Mouse (Mus musculus) midbrain, embryonic 13.5 days (tissue): ENCODE data around the gene Rsph14. TPM values are rescaled to one million over a fixed set of nuclear protein-coding genes. Genes with fewer than 3 reads are reported as not detected.

Source experiments
- ATAC-seq: fragments of 200-750 bp; cut with Nextera tagmentation; 2 replicates; pipeline ENCODE4 v1.8.0; 2017; ENCODE audit warnings: mild to moderate bottlenecking, moderate TSS enrichment, moderate library complexity
- H3K27ac ChIP-seq: fragments of 300-500 bp; sonication (generic); 2 replicates; pipeline ENCODE4 v1.5.1; 2015; ENCODE audit warnings: inconsistent platforms, mild to moderate bottlenecking, moderate library complexity
- H3K27me3 ChIP-seq: fragments of 300-500 bp; sonication (generic); 2 replicates; pipeline ENCODE4 v1.6.1; 2015; ENCODE audit warnings: mild to moderate bottlenecking, inconsistent platforms
- H3K36me3 ChIP-seq: fragments of 300-500 bp; sonication (generic); 2 replicates; pipeline ENCODE4 v1.6.1; 2015; ENCODE audit warnings: mild to moderate bottlenecking, inconsistent platforms
- H3K4me1 ChIP-seq: fragments of 300-500 bp; sonication (generic); replicated peaks from 2 replicates; pipeline ENCODE4 v1.6.1; 2015; ENCODE audit warnings: inconsistent platforms
- H3K4me2 ChIP-seq: fragments of 300-500 bp; sonication (generic); replicated peaks from 2 replicates; pipeline ENCODE4 v1.6.1; 2015; ENCODE audit warnings: moderate library complexity, mild to moderate bottlenecking, inconsistent platforms
- H3K4me3 ChIP-seq: fragments of 300-500 bp; sonication (generic); replicated peaks from 2 replicates; pipeline ENCODE4 v1.5.1; 2015; ENCODE audit warnings: mild to moderate bottlenecking, inconsistent platforms
- H3K9ac ChIP-seq: fragments of 300-500 bp; sonication (generic); replicated peaks from 2 replicates; pipeline ENCODE4 v1.6.1; 2015; ENCODE audit warnings: mild to moderate bottlenecking, inconsistent platforms
- H3K9me3 ChIP-seq: fragments of 300-500 bp; sonication (generic); 2 replicates; pipeline ENCODE4 v1.6.1; 2016; ENCODE audit warnings: mild to moderate bottlenecking, inconsistent platforms
- WGBS: fragments of 180-500 bp; shearing (Covaris S2); methylation state at CpG from one replicate; pipeline ENCODE4 v1.1.7; 2015; 5-methylcytosine and 5-hydroxymethylcytosine counted together
- polyA plus RNA-seq: library from polyadenylated mRNA; unstranded; fragments of >200 nt; fragmentation: Nextera tagmentation; extraction: Ambion mirVana; gene quantifications from 2 replicates; pipeline ENCODE4 v1.2.1, GENCODE M21; 2015

Rsph14 gene
- polyA plus RNA-seq, 1 experiment from 2014 or later, result 0.63 TPM

DNA sequence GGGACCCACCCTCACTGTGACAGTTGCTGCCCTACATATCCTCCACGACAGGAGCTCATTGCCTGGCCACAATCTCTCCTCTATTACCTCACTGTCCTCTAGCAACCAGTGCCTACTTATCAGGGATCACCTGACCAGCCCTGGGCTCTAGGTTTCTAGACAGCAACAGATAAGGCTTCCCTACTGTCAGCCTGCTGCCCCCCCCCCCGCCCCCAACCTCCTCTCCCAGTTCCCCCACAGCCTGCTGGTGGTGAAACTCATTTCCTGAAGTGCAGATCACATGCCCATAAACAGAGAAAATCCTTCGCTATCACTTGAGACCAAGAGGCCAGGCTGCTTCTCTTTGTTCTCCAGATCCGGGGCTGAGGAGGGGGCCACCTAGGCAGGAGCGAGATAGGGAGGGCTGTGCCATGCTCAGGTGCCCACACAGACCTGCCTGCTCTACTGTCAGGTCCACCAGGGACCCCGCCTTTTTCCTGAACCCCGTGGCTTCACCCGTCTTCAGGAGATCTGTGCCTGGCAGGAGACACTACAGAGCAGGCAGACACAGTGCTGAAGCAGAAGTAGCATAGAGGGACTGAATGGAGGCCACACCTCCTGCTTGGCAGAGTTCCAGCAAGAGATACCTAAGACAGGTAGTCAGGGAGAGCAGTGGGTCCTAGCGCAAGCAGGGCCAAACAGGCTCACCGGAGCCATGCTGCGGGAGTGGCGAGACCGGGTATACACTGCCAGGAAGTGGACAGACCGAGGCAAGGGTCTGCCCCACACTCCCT, 44.5 kb downstream of the Rsph14 start:
- Histone ChIP-seq H3K9ac (no peak overlapping the region), H3K27ac (0 out of 2 replicates have a peak overlapping the region, but pooled peaks have one; percentile 14), H3K36me3 (peaks cover 28% of the 10 kb centered on the region), H3K9me3 (no peaks in the 10 kb centered on the region; the same call in 1 of the 2 replicates), H3K4me1 (peaks cover 11% of the 10 kb centered on the region), H3K4me2 (no peak overlapping the region), H3K4me3 (no peak overlapping the region), H3K27me3 (no peaks in the 10 kb centered on the region)
- WGBS, result 81% methylated on average over 14 of the region's 14 CpGs
- ATAC-seq, result peak; percentile 18

DNA sequence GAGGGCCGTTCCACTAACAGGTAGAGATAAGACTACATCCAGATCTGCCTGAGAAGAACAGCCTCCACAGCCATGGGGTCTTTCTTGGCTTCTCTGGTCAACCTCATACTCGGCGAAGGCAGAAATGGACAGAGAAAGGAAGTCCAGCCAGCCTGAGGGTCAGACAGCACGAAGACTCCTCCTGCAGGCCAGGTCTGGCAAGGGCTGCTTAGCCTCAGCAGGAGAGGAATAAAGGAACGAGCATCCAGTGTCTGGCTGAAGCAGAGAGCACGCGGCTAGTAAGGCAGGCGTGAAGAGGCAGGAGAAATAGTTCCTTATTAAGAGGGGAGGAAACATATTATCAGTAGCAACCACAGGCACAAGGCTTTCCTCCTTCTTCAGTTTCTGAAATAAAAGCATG, 49.2 kb downstream of the Rsph14 start:
- WGBS, result 69% methylated on average over 8 of the region's 8 CpGs
- Histone ChIP-seq H3K27ac (no peak overlapping the region), H3K4me3 (no peak overlapping the region), H3K9me3 (no peaks in the 10 kb centered on the region), H3K9ac (no peak overlapping the region), H3K4me1 (peaks cover 9% of the 10 kb centered on the region), H3K27me3 (no peaks in the 10 kb centered on the region), H3K4me2 (no peak overlapping the region), H3K36me3 (peaks cover 10% of the 10 kb centered on the region; the same call in 1 of the 2 replicates)
- ATAC-seq, result no peak

- 92% methylated on average over 12 of the region's 12 CpGs for WGBS
- peaks cover 13% of the 10 kb centered on the region for H3K4me1 ChIP-seq
- H3K4me3 ChIP-seq, result no peak overlapping the region
- no peaks in the 10 kb centered on the region for H3K27me3 ChIP-seq
- H3K36me3 ChIP-seq, result peaks cover 10% of the 10 kb centered on the region; the same call in 1 of the 2 replicates
- H3K9ac ChIP-seq, result no peak overlapping the region
- H3K4me2 ChIP-seq, result no peak overlapping the region
- no peak overlapping the region for H3K27ac ChIP-seq
- ATAC-seq, result no peak
- H3K9me3 ChIP-seq, result no peaks in the 10 kb centered on the region
Observed at GRCm38 (mm10) chr10:74981159-74981558, 51.2 kb downstream of the Rsph14 start.

DNA sequence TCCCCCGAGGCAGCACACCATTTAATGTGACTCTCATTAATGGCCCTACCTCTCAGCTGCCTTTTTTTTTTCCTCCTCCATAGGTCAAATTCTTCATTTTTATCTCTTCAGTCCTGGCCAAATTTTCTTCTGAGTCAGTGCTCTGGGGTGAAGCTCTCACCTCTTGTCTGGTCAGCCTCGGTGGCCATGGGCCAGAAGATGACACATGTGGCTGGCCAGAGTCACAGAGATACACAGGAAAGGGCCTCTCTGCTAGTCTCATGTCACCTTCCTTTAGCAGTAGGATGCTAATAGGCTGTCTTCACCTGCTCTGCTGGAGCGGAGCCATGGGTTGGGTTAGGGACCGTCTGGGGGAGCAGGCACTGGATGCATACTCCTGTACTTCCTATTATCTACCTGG, 54.3 kb downstream of the Rsph14 start:
- ATAC-seq, result no peak
- H3K4me2 ChIP-seq, result no peak overlapping the region
- WGBS, result 88% methylated on average over 4 of the region's 4 CpGs
- no peak overlapping the region for H3K9ac ChIP-seq
- no peaks in the 10 kb centered on the region for H3K9me3 ChIP-seq
- H3K4me1 ChIP-seq, result peaks cover 22% of the 10 kb centered on the region
- H3K27me3 ChIP-seq, result no peaks in the 10 kb centered on the region
- H3K27ac ChIP-seq, result no peak overlapping the region
- H3K36me3 ChIP-seq, result peaks cover 11% of the 10 kb centered on the region; the same call in 1 of the 2 replicates
- H3K4me3 ChIP-seq, result no peak overlapping the region

DNA sequence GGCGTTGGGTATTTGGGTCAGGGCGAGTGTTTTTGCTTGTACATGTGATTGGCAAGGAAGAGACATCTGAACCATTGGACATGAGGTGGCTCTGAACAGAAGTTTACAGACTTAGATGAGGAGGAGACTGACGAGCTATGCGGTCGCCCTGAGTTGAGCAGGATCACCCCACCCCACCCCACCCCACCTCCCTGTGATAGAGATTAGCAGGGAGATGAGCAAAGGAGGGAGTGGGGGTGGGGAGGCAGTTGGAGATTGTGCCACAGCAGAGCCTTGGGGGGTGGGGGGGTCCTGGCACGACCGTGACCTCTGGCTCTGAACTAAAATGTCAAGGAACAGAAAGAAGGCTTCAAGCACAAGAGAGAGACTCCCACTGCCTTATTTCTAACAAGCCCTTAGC, 56.0 kb downstream of the Rsph14 start:
- Histone ChIP-seq H3K27me3 (no peaks in the 10 kb centered on the region), H3K4me3 (no peak overlapping the region), H3K9ac (no peak overlapping the region), H3K4me2 (no peak overlapping the region), H3K9me3 (no peaks in the 10 kb centered on the region), H3K4me1 (peaks cover 22% of the 10 kb centered on the region), H3K27ac (no peak overlapping the region), H3K36me3 (0 out of 2 replicates have a peak, but pooled peaks cover 11% of the 10 kb centered on the region)
- no peak for ATAC-seq
- 78% methylated on average over 7 of the region's 7 CpGs for WGBS

DNA sequence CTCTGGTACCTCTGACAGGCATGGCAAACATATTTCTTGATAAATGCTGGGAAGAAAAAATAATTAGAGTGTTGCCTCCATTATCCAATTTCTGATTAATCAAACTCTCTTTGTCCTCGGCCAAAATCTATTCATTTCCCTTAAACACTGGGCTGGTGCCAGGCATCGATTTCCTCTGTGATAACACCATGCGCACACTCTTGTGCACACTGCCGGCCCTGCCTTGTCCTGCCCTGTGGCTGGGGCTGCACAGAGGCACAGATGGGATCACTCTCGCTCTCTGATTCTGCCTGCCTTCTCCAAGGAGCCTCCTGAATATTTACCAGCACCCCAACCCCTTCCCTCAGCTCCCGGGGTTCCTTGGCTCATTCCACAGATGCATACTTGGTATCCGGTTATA, 56.8 kb downstream of the Rsph14 start:
- no peak overlapping the region for H3K9ac ChIP-seq
- WGBS, result 77% methylated on average over 7 of the region's 7 CpGs
- H3K27ac ChIP-seq, result no peak overlapping the region
- ATAC-seq, result no peak
- H3K9me3 ChIP-seq, result no peaks in the 10 kb centered on the region
- peaks cover 22% of the 10 kb centered on the region for H3K4me1 ChIP-seq
- no peak overlapping the region for H3K4me3 ChIP-seq
- H3K36me3 ChIP-seq, result 0 out of 2 replicates have a peak, but pooled peaks cover 11% of the 10 kb centered on the region
- H3K27me3 ChIP-seq, result no peaks in the 10 kb centered on the region
- H3K4me2 ChIP-seq, result no peak overlapping the region

DNA sequence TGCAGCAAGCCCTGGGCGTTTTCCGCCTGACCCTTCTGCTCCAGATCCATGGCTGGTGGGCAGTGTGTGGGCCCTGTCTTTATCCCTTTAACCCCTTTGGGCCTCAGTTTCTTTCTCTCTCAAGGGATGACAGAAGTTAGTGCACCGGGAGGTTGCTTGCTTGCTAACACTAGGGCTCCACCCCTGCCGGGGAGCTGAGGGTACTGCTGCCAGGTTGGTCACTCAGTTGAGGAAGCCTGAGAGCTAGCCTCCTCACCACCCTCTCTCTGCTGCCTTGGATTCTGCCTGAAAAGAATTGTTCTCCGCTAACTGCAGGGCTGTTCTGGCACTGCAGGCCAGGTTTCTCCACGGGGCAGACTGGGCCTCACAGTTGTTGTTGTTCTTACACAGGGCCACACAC, 59.4 kb downstream of the Rsph14 start:
- ATAC-seq, result no peak
- 77% methylated on average over 6 of the region's 6 CpGs for WGBS
- Histone ChIP-seq H3K27me3 (peaks cover 8% of the 10 kb centered on the region; the same call in 1 of the 2 replicates), H3K36me3 (0 out of 2 replicates have a peak, but pooled peaks cover 11% of the 10 kb centered on the region), H3K4me2 (no peak overlapping the region), H3K4me1 (peaks cover 29% of the 10 kb centered on the region), H3K27ac (no peak overlapping the region), H3K4me3 (no peak overlapping the region), H3K9me3 (no peaks in the 10 kb centered on the region), H3K9ac (no peak overlapping the region)

DNA sequence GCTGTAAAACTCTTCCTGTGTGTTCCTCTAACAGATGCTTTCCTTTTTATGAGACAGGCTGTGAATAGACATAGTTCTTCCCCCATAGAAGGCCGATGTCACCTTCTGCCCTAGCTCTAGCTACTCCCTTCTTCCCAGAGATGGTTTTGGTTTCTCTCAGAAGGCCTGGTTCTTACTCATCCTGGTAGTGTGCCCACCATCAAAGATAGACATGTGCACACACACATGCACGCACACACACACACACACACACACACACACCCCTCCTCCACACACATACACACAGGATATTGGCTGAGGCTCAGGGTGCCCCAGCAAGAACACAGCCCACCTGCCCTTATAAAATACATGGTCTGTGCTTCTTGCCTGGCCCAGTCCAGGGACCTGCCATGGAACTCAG, 63.1 kb downstream of the Rsph14 start:
- Histone ChIP-seq H3K9me3 (no peaks in the 10 kb centered on the region), H3K36me3 (0 out of 2 replicates have a peak, but pooled peaks cover 11% of the 10 kb centered on the region), H3K9ac (no peak overlapping the region), H3K27me3 (peaks cover 19% of the 10 kb centered on the region; the same call in 1 of the 2 replicates), H3K4me1 (peaks cover 26% of the 10 kb centered on the region), H3K27ac (no peak overlapping the region), H3K4me2 (no peak overlapping the region), H3K4me3 (no peak overlapping the region)
- WGBS, result 89% methylated on average over 2 of the region's 2 CpGs
- ATAC-seq, result no peak

DNA sequence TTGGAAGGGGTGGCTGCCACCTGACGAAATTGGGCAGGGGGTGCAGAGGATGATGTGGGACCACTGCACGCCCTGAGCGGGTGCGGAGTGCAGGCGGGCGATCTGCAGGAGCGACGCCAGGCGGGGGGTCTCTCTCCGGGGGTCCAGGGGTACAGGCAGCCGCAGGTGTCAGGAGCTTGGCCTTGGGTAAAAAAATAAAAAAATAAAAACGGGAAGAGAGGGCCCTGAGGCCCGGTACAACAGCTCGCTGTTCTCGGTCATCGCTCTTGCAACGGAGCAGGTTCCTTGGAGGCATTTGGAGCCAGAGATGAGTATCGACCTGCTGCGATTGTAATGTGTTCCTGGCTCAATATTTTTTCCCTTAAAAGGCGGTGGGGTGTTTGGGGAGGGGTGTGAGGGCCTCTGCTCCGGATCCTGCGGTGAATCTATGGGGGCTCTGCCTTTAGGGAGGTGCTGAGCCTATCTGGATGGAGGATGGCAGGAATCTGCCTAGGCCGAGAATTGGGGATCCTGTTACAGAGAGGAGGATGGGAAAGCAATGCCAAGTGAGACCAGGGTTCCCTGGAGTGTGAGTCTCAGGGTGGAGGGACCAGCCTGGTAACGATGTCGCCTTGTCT, 64.6 kb downstream of the Rsph14 start:
- H3K9me3 ChIP-seq, result no peaks in the 10 kb centered on the region
- H3K27ac ChIP-seq, result peak overlapping the region; percentile 63
- peaks cover 26% of the 10 kb centered on the region for H3K4me1 ChIP-seq
- H3K9ac ChIP-seq, result peak overlapping the region; percentile 78
- H3K36me3 ChIP-seq, result 0 out of 2 replicates have a peak, but pooled peaks cover 2% of the 10 kb centered on the region
- 1% methylated on average over 25 of the region's 25 CpGs for WGBS
- H3K27me3 ChIP-seq, result peaks cover 19% of the 10 kb centered on the region; the same call in 1 of the 2 replicates
- H3K4me2 ChIP-seq, result peak overlapping the region; percentile 87
- peak overlapping the region; percentile 75 for H3K4me3 ChIP-seq
- ATAC-seq, result no peak

DNA sequence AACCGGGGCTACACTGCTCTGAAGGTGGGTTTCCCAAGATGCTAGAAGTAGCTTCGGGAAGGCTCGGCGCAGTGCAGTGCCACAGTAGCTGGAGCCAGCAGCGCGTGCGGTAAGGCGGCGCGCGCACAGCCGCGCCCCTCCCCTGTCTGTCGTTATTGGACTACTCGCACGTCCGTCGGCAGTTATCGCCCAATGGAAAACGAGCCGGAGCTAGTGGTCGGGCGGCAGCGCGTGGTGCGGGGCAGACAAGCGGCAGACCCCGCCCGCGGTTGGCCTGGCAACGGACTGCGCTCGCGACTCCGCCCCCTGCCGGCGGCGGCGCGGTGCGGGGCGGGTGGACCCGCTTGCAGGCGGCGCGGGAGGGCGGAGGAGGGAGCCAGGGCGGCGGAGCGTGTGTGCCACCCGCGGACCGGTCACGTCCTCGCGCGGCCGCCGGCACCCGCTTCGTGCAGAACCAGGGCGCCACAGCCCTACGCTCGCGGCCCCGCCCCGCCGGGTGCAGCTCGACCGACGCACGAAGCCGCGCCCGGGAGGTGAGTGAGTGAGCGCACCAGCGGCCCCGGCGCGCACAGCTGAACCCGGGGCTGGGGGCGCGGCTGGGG, 65.4 kb downstream of the Rsph14 start, which contains the start of gene Gnaz:
Gnaz (plus strand) TSS at position 328 of the 602 bp plus-strand sequence.
- peak within 1 kb of the TSS; percentile 78 for H3K9ac ChIP-seq
- peak within 1 kb of the TSS; percentile 63 for H3K27ac ChIP-seq
- H3K4me1 ChIP-seq, result peaks cover 26% of the 10 kb centered on the region
- peak; percentile 97 for ATAC-seq
- peaks cover 19% of the 10 kb centered on the region; the same call in 1 of the 2 replicates for H3K27me3 ChIP-seq
- H3K9me3 ChIP-seq, result no peaks in the 10 kb centered on the region
- peak within 1 kb of the TSS; percentile 87 for H3K4me2 ChIP-seq
- H3K36me3 ChIP-seq, result no peaks in the 10 kb centered on the region
- WGBS, result under 1% methylated on average over 80 of the region's 83 CpGs
- peak within 1 kb of the TSS; percentile 75 for H3K4me3 ChIP-seq

DNA sequence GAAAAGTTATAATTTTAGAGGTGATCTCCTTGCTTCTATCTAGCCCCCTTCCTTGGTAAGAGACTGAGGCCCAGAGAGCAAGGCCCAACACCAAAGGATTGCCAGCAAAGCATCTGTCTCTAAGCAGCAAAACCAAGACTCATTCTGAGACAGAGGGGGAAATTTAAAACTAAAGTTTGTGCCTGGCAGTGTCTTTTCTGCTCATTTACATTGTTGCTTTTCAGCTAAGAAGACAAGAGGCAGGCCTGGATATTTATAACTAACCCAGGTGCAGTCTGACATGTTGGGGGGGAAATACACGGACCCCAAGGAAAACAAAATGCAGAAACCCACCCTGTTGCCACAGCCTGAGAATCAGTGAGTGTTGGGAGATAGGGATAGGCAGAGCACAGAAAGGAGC, 68.0 kb downstream of the Rsph14 start:
- WGBS, result 68% methylated on average over 1 of the region's 1 CpGs
- Histone ChIP-seq H3K27ac (no peak overlapping the region), H3K9ac (no peak overlapping the region), H3K9me3 (no peaks in the 10 kb centered on the region), H3K36me3 (no peaks in the 10 kb centered on the region), H3K27me3 (peaks cover 19% of the 10 kb centered on the region; the same call in 1 of the 2 replicates), H3K4me1 (peaks cover 22% of the 10 kb centered on the region), H3K4me2 (no peak overlapping the region), H3K4me3 (no peak overlapping the region)
- no peak for ATAC-seq
